Mouse (Mus musculus) stomach, embryonic 15.5 days (tissue): ENCODE data around the gene Zfp213. TPM values are rescaled to one million over a fixed set of nuclear protein-coding genes. Genes with fewer than 3 reads are reported as not detected.
A peak's percentile ranks its signal among the peaks of the same experiment; 100 is the strongest.

ENCODE experiments used
- ATAC-seq: fragments of 200-750 bp; cut with Nextera tagmentation; 2 replicates; pipeline ENCODE4 v1.8.0; 2017; ENCODE audit warnings: low read depth, moderate number of reproducible peaks, moderate TSS enrichment; ENCODE audit not compliant: insufficient read depth, low FRiP score
- H3K27ac ChIP-seq: fragments of 300-500 bp; sonication (generic); 2 replicates; pipeline ENCODE4 v1.5.1; 2015; ENCODE audit warnings: mild to moderate bottlenecking, inconsistent platforms
- H3K27me3 ChIP-seq: fragments of 300-500 bp; sonication (generic); replicated peaks from 2 replicates; pipeline ENCODE4 v1.6.1; 2015; ENCODE audit warnings: inconsistent platforms
- H3K36me3 ChIP-seq: fragments of 300-500 bp; sonication (generic); 2 replicates; pipeline ENCODE4 v1.6.1; 2015; ENCODE audit warnings: inconsistent platforms
- H3K4me1 ChIP-seq: fragments of 300-500 bp; sonication (generic); 2 replicates; pipeline ENCODE4 v1.6.1; 2015; ENCODE audit warnings: inconsistent platforms
- H3K4me2 ChIP-seq: fragments of 300-500 bp; sonication (generic); 2 replicates; pipeline ENCODE4 v1.6.1; 2015; ENCODE audit warnings: mild to moderate bottlenecking, inconsistent platforms
- H3K4me3 ChIP-seq: fragments of 300-500 bp; sonication (generic); replicated peaks from 2 replicates; pipeline ENCODE4 v1.5.1; 2015; ENCODE audit warnings: inconsistent platforms
- H3K9ac ChIP-seq: fragments of 300-500 bp; sonication (generic); 2 replicates; pipeline ENCODE4 v1.6.1; 2015; ENCODE audit warnings: inconsistent platforms
- H3K9me3 ChIP-seq: fragments of 300-500 bp; sonication (generic); 2 replicates; pipeline ENCODE4 v1.6.1; 2016; ENCODE audit warnings: inconsistent platforms
- WGBS: fragments of 180-500 bp; shearing (Covaris S2); methylation state at CpG from one replicate; pipeline ENCODE4 v1.1.7; 2015; 5-methylcytosine and 5-hydroxymethylcytosine counted together
- polyA plus RNA-seq: library from polyadenylated mRNA; unstranded; fragments of >200 nt; fragmentation: Nextera tagmentation; extraction: Ambion mirVana; gene quantifications from 2 replicates; pipeline ENCODE4 v1.2.1, GENCODE M21; 2015

Zfp213 gene
- polyA plus RNA-seq = 16.1 and 18.8 TPM in 2 replicates

DNA sequence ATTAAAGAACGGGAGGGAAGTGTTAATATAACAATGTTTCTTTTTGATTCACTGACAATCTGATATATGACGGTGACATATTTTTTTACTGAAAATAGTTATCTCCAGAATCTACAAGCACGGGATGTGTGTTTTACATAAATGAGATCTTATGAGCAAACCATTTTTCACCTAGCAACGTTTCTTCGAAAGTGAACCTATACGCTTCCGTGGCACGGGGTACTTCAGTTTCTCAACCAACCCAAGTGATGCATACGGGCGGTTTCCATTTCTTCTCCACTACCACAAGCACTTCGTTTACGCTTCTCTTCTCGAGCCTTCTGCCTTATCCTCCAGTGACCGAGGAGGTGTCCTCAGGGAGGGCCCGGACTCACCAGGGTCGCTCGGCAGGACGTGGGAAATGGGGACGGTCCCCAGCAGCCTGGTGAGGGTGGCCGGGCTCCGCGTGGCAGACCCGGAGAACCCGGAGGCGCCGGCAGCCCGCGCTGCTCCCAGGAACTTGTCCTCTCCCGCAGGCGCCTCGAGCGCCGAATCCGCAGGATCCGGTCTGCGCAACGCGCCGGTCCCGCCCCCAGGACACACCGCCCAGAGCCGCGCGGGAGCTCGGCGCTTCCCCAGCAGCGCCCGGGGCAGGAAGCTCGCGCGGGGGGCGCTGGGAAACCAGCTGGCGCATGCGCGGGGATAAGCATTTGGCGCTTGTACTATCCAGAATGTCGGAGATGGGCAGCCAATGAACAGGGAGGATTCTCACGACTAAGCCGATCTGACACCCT, at the start of gene Zfp213:
Gene Zfp213 (minus strand): TSS at position 644 of the 773 bp plus-strand sequence.
- Histone ChIP-seq H3K9me3 (no peaks in the 10 kb centered on the region), H3K4me3 (peak within 1 kb of the TSS; percentile 72), H3K4me2 (peak within 1 kb of the TSS; percentile 67), H3K36me3 (peaks cover 11% of the 10 kb centered on the region; the same call in 1 of the 2 replicates), H3K4me1 (peaks cover 9% of the 10 kb centered on the region; the same call in 1 of the 2 replicates), H3K9ac (peak within 1 kb of the TSS; percentile 74), H3K27me3 (no peaks in the 10 kb centered on the region), H3K27ac (peak within 1 kb of the TSS; percentile 96)
- WGBS = under 1% methylated on average over 59 of the region's 59 CpGs
- ATAC-seq = peak; percentile 98

- WGBS = 74% methylated on average over 28 of the region's 28 CpGs
Measured at GRCm38 (mm10) chr17:23610361-23610800, 46.3 kb upstream of the Zfp213 start.

DNA sequence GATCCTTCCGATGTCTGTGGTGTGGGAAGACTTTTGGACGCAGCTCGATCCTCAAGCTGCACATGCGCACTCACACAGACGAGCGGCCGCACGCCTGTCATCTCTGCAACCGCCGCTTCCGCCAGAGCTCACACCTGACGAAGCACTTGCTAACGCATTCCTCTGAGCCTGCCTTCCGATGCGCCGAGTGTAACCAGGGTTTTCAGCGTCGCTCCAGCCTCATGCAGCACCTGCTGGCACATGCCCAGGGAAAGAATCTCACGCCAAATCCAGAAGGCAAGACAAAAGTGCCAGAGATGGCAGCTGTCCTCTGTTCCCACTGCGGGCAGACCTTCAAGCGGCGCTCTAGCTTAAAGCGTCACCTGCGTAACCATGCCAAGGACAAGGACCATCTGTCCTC, 45.6 kb upstream of the Zfp213 start:
- H3K4me3 ChIP-seq = no peak overlapping the region
- H3K4me1 ChIP-seq = no peaks in the 10 kb centered on the region
- no peak overlapping the region for H3K4me2 ChIP-seq
- H3K36me3 ChIP-seq = no peaks in the 10 kb centered on the region
- WGBS = 91% methylated on average over 24 of the region's 24 CpGs
- H3K9ac ChIP-seq = no peak overlapping the region
- H3K9me3 ChIP-seq = no peaks in the 10 kb centered on the region
- H3K27me3 ChIP-seq = no peaks in the 10 kb centered on the region
- H3K27ac ChIP-seq = no peak overlapping the region
- no peak for ATAC-seq

More at GRCm38 (mm10) chr17:23610361-23610800, 46.3 kb upstream of the Zfp213 start:
- H3K4me1 ChIP-seq = no peaks in the 10 kb centered on the region
- no peak overlapping the region for H3K4me3 ChIP-seq
- H3K27me3 ChIP-seq = no peaks in the 10 kb centered on the region
- H3K9ac ChIP-seq = no peak overlapping the region
- H3K4me2 ChIP-seq = no peak overlapping the region
- no peak overlapping the region for H3K27ac ChIP-seq
- ATAC-seq = peak; percentile 67; the same call in 1 of the 2 replicates
- H3K9me3 ChIP-seq = no peaks in the 10 kb centered on the region
- H3K36me3 ChIP-seq = no peaks in the 10 kb centered on the region

DNA sequence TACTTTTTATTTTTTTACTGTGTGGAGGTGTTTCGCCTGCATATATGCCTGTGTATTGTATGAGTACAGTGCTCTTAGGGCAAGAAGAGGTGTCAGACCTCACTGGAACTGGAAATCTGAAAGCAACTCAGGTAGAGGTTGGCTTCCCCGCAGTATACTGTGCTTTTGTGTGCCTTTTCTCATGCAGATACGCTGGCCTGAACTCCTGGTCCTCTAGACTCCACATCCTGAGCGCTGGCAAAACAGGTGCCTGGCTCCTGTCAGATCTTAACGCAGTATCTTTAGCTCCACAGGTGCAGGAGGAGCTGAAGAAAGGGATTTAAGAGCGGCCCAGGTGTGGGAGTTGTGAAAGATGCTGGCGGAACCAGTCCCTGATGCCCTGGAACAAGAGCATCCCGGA, 41.2 kb upstream of the Zfp213 start:
- H3K27me3 ChIP-seq = no peaks in the 10 kb centered on the region
- ATAC-seq = no peak
- H3K4me3 ChIP-seq = no peak overlapping the region
- no peaks in the 10 kb centered on the region for H3K9me3 ChIP-seq
- no peak overlapping the region for H3K27ac ChIP-seq
- no peak overlapping the region for H3K9ac ChIP-seq
- H3K36me3 ChIP-seq = no peaks in the 10 kb centered on the region
- H3K4me1 ChIP-seq = peaks cover under 1% of the 10 kb centered on the region; the same call in 1 of the 2 replicates
- WGBS = 83% methylated on average over 8 of the region's 8 CpGs
- H3K4me2 ChIP-seq = no peak overlapping the region

- no peaks in the 10 kb centered on the region for H3K36me3 ChIP-seq
- H3K4me1 ChIP-seq = peaks cover 7% of the 10 kb centered on the region; the same call in 1 of the 2 replicates
- no peaks in the 10 kb centered on the region for H3K27me3 ChIP-seq
- H3K27ac ChIP-seq = no peak overlapping the region
- no peaks in the 10 kb centered on the region for H3K9me3 ChIP-seq
- no peak for ATAC-seq
- no peak overlapping the region for H3K9ac ChIP-seq
- no peak overlapping the region for H3K4me3 ChIP-seq
- WGBS = 66% methylated on average over 7 of the region's 7 CpGs
- H3K4me2 ChIP-seq = no peak overlapping the region
Measured at GRCm38 (mm10) chr17:23604394-23604793, 40.4 kb upstream of the Zfp213 start.

DNA sequence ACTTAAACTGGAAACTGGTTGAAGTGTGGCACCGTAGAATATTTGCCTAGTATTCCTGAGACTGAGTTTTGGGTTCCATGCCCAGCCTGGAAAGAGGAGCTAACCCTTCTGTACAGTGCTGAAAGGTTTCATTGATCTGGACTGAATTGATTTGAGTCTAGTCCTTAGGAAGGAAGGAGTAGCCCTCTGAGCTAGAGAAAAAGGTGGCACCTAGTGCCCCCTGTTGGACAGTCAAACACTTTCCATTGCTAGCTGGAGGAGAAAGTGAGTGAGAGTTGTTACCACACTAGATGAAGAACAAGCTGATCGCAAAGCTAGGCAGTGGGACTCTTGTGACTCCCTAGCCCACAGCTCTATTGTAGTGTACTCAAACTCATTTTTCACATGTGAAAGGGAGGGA, 39.5 kb upstream of the Zfp213 start:
- WGBS = 64% methylated on average over 2 of the region's 2 CpGs
- ATAC-seq = no peak

DNA sequence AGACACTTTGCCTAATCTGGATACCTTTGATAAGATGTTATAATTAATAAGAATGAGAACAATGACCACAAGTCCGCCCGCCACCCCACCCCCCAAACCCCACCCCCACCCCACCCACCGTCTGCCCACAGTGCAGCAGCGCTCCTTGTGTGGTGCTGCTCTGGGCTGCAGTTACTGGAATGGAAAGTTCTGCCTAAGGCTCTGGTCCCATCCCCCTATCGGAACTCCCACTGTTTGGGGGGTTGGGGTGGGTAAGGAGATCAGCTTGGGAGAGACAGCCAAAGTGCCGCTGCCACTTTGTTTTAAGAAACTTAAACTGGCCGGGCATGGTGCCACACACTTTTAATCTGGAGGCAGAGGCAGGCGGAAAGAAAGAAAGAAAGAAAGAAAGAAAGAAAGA, 39.0 kb upstream of the Zfp213 start:
- Histone ChIP-seq H3K27me3 (no peaks in the 10 kb centered on the region), H3K9me3 (no peaks in the 10 kb centered on the region), H3K36me3 (no peaks in the 10 kb centered on the region), H3K4me3 (no peak overlapping the region), H3K9ac (no peak overlapping the region), H3K27ac (no peak overlapping the region), H3K4me1 (peaks cover 14% of the 10 kb centered on the region; the same call in 1 of the 2 replicates), H3K4me2 (no peak overlapping the region)
- 47% methylated on average over 8 of the region's 8 CpGs for WGBS
- ATAC-seq = no peak

More for the DNA sequence above, 39.5 kb upstream of the Zfp213 start:
- no peaks in the 10 kb centered on the region for H3K27me3 ChIP-seq
- H3K36me3 ChIP-seq = no peaks in the 10 kb centered on the region
- no peak overlapping the region for H3K4me3 ChIP-seq
- H3K9ac ChIP-seq = no peak overlapping the region
- H3K4me1 ChIP-seq = peaks cover 10% of the 10 kb centered on the region; the same call in 1 of the 2 replicates
- no peak overlapping the region for H3K4me2 ChIP-seq
- no peaks in the 10 kb centered on the region for H3K9me3 ChIP-seq
- H3K27ac ChIP-seq = no peak overlapping the region

DNA sequence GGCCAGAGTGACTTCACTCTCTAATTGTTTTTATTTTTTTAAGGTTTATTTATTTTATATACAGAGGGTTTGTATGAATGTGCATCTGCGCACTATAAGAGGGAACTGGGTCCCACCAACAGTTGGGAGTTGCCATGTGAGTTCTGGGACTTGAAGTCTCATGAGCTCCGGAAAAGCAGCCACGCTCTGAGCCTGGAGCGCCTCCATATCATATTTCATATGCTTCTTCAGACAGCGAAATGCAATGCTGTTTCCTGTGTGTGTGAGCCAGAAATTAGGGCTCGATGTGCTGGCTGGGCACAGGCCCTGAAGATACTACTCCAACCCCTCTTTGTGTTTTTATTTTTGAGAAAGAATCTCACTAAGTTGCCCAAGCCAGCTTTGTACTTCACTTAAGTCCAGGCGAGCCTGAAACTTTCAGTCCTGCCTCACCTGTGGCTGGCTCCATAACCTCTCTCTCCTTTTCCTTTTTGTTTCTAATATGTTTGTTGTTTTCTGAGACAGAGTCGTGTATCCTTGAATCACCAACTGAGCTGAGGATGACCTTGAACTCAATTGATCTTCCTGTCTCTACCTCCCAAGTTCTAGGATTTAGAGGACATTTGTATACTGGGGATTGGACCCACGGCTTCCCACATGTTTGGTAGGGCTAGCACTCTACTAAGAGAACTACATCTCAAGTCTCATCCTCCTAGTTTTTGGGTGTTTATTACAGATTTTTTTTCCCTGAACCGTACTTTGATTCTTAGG, 38.0 kb upstream of the Zfp213 start:
- Histone ChIP-seq H3K36me3 (no peaks in the 10 kb centered on the region), H3K4me1 (peaks cover 14% of the 10 kb centered on the region; the same call in 1 of the 2 replicates), H3K4me3 (no peak overlapping the region), H3K27ac (no peak overlapping the region), H3K9me3 (no peaks in the 10 kb centered on the region), H3K27me3 (no peaks in the 10 kb centered on the region), H3K9ac (no peak overlapping the region), H3K4me2 (no peak overlapping the region)
- 42% methylated on average over 10 of the region's 10 CpGs for WGBS
- no peak for ATAC-seq

GRCm38 (mm10) chr17:23600641-23601622, 36.9 kb upstream of the Zfp213 start, which contains the start of gene Zscan10:
Gene Zscan10, plus strand, starts transcription at chr17:23600856.
- Histone ChIP-seq H3K9me3 (no peaks in the 10 kb centered on the region), H3K4me1 (peaks cover 14% of the 10 kb centered on the region; the same call in 1 of the 2 replicates), H3K27me3 (no peaks in the 10 kb centered on the region), H3K4me2 (peak within 1 kb of the TSS; percentile 85), H3K9ac (no peak within 1 kb of the TSS; the same call in 1 of the 2 replicates), H3K36me3 (no peaks in the 10 kb centered on the region), H3K4me3 (peak within 1 kb of the TSS; percentile 48; the same call in 1 of the 2 replicates), H3K27ac (no peak within 1 kb of the TSS)
- 58% methylated on average over 15 of the region's 15 CpGs for WGBS
- ATAC-seq = no peak

DNA sequence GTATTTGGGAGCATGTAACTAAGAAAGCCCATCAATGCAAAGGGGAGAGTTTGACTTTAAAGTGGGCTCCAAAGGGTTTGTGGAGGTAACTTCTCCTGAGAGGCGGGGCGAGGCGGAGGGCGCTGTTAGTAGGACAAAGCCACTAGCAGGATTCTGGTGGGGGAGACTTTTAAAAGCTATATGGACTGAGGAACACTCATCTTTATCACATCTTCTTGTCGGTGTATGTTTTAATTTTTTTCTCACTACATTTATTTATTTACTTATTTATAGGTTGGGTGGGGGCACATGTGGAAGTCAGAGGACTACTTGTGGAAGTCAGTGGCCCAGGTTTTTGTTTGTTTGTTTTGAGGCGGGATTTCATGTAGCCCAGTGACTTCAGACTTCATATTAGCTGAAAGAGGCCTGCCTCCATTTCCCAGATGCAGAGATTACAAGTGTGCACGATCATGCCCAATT, 35.6 kb upstream of the Zfp213 start:
- 28% methylated on average over 7 of the region's 7 CpGs for WGBS

More for the DNA sequence above, 35.6 kb upstream of the Zfp213 start:
- no peaks in the 10 kb centered on the region for H3K36me3 ChIP-seq
- H3K4me3 ChIP-seq = peak overlapping the region; percentile 48
- H3K27ac ChIP-seq = peak overlapping the region; percentile 96
- peak overlapping the region; percentile 85 for H3K4me2 ChIP-seq
- no peak for ATAC-seq
- no peaks in the 10 kb centered on the region for H3K9me3 ChIP-seq
- peaks cover 14% of the 10 kb centered on the region; the same call in 1 of the 2 replicates for H3K4me1 ChIP-seq
- H3K27me3 ChIP-seq = no peaks in the 10 kb centered on the region
- peak overlapping the region; percentile 46 for H3K9ac ChIP-seq
